Mouse (Mus musculus): Measurements from ENCODE around the gene Gm5773.
"Not testable (repeated sequence)": the region's sequence is repeated elsewhere in the genome, so short reads cannot be mapped to it uniquely, and the experiment has no call there.

The Gm5773 gene

DNA sequence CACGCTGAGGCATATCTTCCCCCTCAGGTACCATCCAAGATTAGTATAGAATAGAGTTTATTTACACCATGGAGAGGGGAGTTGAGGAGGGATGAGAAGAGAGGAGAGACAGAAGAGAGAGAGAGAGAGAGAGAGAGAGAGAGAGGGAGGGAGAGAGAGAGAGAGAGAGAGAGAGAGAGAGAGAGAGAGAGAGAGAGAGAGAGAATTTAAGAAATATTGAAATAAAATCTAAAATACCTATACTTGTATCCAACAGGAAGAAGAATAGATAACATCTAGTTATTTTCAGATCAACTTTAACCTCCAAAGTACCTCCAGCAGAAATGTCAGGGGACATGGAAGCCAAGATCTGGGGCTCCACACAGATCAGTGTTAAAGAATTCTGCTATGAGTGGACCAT is at the start of gene Gm5773:
Gene Gm5773 (plus strand): TSS at position 301 of the 400 bp plus-strand sequence.
- DNase-seq (ENCODE audit: low read depth, low spot score); H3K27me3 ChIP-seq (ENCODE audit: control insufficient read depth, insufficient read depth, low read length, poor library complexity, severe bottlenecking); H3K36me3 ChIP-seq (ENCODE audit: control insufficient read depth, insufficient read depth, low read length, poor library complexity, severe bottlenecking): not testable (repeated sequence)

DNA sequence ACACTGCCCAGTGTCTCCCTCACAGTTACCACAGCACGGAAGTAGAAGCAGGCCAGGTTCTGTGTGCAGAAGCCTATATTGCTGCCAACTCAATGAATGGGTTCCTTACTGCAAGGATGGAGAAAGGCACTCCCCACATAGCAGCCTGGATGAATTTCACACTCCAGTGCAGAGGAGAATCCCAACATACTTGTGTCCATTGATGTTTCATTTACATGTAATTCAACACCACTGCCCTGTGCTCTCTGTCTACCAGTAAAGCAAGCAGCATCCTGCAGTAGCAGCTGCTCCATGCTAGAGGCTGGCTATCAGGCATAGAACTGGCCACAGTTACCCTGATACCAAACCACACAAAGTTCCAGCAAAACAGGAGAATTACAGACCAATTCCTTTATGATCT is 27.3 kb upstream of the Gm5773 start:
- H3K36me3 ChIP-seq (ENCODE audit: control insufficient read depth, insufficient read depth, low read length, poor library complexity, severe bottlenecking); DNase-seq (ENCODE audit: low read depth, low spot score); H3K27me3 ChIP-seq (ENCODE audit: control insufficient read depth, insufficient read depth, low read length, poor library complexity, severe bottlenecking): not testable (repeated sequence)

DNA sequence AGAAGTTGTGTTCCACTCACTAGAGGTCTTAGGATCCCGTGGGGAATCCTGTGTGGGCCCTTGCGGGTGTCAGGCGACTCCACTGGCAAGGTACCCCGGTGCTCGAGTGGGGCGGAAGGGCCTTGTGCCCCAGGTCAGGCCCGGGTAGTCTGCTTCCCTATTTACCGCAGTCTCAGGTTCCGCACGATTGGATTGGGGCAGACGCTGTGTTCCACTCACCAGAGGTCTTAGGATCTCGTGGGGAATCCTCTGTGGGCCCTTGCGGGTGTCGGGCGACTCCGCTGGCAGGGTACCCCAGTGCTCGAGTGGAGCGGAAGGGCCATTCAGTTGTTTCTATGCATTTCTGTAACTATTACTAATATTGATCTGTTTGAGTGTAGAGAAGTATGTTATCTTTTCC is 18.8 kb upstream of the Gm5773 start:
- not testable (repeated sequence) for H3K27me3 ChIP-seq (ENCODE audit: control insufficient read depth, insufficient read depth, low read length, poor library complexity, severe bottlenecking); DNase-seq (ENCODE audit: low read depth, low spot score)

GRCm38 (mm10) chr3:93796098-93796497 is 23.3 kb downstream of the Gm5773 start, which contains the start of gene Tdpoz4:
Gene Tdpoz4, plus strand, starts transcription at chr3:93796398.
- H3K27me3 ChIP-seq (ENCODE audit: control insufficient read depth, insufficient read depth, low read length, poor library complexity, severe bottlenecking); DNase-seq (ENCODE audit: low read depth, low spot score); H3K36me3 ChIP-seq (ENCODE audit: control insufficient read depth, insufficient read depth, low read length, poor library complexity, severe bottlenecking): not testable (repeated sequence)

More for the DNA sequence above, 18.8 kb upstream of the Gm5773 start:
- H3K36me3 ChIP-seq (ENCODE audit: control insufficient read depth, insufficient read depth, low read length, poor library complexity, severe bottlenecking): not testable (repeated sequence)

GRCm38 (mm10) chr3:93813341-93813740 is 40.5 kb downstream of the Gm5773 start:
- H3K36me3 ChIP-seq (ENCODE audit: control insufficient read depth, insufficient read depth, low read length, poor library complexity, severe bottlenecking); DNase-seq (ENCODE audit: low read depth, low spot score); H3K27me3 ChIP-seq (ENCODE audit: control insufficient read depth, insufficient read depth, low read length, poor library complexity, severe bottlenecking): not testable (repeated sequence)
